Mouse (Mus musculus) kidney, postnatal 10 days (tissue): ENCODE measurements around the gene Rbfox1.

Experiments
- DNase-seq: peaks from one replicate; pipeline ENCODE4 v3.0.0; 2021; ENCODE audit warnings: mixed read lengths

Gene Rbfox1

DNA sequence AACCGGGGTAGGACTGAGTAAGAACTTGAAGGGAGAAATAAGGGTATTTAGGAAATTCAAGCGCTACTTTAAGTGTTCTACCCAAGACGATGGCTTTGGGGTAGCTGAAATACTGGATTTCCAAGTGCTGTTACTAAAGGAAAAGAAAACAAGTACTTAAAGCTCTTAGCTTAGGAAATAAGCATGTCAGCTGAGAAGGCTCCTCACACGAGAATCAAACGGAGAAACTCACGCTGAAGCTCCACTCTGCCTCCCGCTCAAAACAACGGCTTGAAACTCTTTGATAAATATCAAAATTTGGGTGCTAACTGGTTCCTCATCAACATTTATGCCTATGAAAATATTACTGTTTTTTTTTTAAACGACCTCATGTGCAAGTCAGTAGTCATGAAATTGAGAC lies 1166.8 kb downstream of the Rbfox1 start:
- no peak for DNase-seq

DNA sequence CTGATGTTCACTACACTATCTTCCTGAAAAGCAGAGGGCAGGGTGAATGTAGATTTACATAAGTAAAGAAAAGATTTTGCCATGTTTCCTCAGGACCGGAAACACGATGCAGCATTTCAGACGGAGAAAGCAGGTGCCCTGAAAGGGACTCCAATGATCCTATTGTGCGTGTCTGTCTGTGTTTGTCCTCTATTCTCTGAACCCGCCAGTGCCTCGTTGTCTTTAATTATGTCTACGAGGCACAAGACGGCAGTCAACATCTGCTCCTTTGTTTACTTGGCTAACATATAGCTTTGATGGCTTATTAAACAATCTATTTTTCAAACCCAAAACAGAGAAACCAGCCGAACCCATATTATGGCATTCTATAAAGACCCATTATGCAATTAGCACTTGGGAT lies 1167.3 kb downstream of the Rbfox1 start:
- DNase-seq: no peak

DNA sequence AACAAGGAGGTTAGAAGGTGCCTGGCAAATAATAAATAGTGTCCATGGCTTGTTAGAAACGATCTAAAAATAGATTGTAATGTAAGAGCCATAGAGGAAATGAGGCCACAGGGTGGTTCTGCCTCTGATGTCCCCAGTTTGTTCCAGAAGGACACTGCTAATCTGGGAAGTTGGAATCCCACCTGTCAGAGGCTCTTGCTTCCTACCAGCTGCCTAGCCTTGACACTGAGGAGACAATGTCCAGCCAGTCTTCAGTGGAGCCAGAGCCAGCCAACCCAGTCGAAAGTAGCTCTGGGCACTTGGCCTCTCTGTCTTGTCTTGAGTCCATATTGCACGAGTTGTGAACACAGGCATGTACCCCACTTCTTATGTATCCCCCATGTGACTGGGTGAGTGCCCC lies 1172.6 kb downstream of the Rbfox1 start:
- DNase-seq: no peak

DNA sequence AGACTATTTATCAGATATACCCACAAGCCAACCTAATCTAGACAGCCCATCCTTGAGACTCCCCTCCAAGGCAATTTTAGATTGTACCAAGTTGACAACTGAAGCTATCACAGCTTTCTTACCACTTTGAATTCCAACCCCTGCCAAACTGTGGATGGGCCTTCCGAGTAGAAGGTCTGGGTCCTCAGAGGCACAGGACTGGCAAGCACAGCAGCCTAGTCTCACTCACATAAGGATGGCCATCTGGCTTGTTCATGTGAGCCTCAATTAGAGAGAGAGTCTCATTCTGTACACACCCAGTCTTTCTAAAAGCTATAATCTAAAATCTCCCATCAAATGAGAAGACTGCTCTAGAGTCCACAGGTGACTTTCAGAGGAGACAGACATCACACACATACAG lies 1173.4 kb downstream of the Rbfox1 start:
- no peak for DNase-seq

DNA sequence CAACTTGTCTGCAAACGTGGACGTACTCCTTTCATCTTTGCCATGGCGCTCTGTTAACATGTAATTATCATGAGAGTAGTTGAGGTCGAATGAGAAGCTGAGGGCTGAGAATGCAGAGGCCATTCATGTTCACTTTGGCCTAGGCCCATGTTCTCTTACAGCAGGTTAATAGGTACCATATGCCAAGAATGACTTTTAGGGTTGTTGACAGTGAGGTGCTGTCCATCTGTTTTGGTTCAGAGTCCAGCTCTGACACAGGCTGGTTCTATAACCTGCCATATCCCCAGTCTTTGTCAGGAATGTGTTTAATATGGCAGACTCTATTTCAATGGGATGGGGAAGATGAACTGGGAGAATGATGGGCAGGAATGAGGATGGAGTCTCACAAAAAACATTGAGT lies 1174.4 kb downstream of the Rbfox1 start:
- no peak for DNase-seq

DNA sequence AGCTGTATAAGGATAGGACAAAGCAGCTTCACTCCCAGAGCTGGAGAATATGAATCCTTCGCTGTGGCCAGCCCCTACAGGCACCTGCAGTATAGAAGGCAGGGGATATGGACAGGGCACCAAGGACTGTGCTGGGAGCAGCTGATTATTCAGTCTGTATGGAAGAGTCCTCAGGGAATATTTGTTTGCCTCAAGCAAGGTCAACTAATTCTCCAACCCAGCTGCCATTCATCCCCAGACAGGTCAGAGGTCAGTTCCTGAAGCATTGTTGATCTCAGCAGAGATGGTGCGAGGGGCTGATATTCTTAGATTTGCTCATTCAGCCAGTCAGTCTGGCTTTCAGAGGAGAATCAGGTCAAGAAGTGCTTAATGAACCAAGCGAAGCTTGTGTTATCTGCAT lies 1175.7 kb downstream of the Rbfox1 start:
- no peak for DNase-seq

DNA sequence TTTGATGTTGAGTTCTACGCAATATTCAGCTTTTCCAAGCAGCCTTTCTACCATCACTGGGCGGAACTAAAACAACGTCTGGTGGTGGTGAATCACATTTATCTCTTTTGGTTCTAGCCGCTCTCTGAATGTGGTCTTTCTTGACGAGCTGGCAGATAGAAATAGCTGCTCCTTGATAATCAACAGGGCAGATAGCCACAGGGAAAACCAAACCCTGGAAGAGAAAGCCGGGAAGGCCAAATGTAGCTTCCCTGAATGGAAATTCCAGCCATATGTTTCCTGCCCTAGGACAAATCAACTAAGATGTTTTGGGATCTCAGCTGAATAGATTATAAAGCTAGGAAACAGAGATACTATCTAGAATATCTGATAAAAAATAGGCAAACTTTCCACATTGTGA lies 1177.4 kb downstream of the Rbfox1 start:
- DNase-seq: no peak

DNA sequence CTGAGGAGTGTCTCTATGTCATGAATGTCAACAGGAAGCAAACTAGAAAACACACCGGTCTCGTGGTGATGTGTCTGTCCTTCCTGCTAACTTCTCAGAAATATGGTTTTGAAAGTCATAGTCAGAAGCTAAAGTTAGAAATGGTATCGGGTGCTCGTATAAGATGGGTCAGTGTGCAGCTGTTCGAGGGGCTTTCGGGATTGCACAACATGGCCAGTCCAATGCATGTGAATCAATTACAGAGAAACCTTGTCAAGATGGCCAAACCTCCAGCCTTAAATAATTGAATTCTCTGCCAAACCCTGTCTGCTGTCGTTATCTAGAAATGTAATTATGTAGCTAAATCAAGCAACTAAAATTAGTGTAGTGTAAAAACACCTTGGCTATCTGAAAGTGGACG lies 1182.0 kb downstream of the Rbfox1 start:
- DNase-seq: no peak

DNA sequence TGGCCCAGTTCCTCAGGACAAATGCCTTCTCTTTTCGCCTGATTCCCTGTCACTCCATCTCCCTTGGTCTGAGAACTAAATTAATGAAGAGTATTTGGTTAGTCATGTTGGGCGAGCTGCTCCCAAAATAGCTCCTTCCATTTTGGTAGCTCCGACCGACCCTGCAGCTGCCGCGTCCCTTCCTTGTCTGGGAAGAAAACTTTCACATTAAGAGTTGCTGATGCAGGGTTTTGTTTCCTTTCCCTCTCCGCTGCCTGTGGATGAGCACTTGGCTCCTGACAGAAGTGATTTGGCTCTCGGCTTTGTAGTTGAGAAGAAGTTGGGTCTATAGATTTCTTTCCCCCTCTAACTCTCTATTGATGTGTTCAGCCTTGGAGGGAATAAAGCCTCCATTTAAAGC lies 1184.4 kb downstream of the Rbfox1 start:
- DNase-seq: no peak

DNA sequence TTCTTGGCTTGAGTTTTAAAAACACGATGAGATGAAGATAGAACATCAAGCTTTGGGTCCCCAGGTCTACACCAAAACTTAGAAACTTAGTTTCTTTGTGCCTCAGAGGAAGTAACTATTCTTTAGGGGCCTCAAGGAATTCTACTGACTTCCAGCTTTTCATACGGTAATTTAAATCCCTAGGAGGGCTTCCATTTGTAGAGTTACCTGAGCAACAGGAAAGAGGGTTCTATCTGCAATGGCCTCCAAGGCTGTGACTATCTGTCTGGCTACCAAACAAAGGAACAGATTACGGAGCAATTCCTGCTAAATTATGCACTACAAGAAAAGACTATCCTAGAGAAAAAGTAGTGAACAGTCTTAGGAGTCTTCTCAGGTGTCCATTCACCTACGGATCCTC lies 1189.6 kb downstream of the Rbfox1 start:
- DNase-seq: no peak

DNA sequence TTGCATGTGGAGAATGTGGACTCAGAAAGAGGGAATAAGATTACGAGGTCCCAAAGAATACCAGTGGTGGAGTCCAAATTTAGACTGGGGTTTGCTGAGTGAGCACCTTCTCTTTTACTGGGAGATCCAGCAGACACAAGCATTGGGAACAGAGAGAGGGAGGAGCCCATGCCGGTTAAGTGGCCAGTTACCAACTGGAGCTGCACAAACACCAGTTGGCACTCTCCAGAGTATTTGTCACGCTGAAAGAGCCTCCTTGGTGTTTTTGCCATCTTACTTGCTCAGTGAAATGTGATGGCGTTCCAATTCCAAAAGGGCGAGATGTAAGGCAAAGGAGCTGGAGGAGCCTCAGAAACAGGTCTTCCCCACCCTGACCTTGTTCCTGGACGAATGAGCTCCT lies 1190.6 kb downstream of the Rbfox1 start:
- no peak for DNase-seq

DNA sequence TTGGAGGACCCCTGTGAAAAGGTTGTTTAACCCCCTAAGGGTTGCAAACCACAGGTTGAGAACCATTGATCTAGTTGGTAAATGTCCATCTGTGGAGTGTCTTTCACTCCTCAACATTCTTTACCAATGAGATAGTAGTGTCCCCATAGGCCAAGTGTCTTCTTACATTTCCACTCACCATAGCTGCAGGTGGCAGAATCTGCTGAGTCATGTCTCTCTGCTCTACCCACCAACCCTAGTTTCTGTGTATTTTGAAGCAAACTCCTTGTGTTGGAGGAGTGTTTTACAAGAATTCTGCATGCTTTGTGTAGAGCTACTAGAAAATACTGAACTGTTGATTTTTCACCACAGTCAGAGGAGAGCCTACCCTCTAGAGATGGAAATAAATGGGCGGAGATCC lies 1191.2 kb downstream of the Rbfox1 start:
- DNase-seq: no peak

DNA sequence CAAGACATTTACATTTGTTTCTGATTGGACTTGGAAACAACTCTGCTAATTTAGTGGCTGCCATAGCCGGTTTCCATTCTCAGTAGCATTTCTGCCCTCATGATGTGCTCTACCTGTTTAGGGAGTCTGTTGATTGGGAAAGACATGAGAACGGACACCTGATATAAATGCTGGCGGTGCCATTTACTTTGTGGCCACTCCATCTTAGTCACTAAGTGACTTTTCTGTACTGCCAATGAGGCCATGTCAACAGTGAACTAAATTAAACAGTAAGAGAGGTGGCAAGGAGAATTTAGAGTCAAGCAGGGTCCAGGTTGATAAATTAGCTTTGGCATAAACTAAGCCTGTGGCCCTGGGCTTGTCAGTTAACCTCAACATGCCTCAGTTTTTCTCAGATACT lies 1191.6 kb downstream of the Rbfox1 start:
- DNase-seq: no peak

DNA sequence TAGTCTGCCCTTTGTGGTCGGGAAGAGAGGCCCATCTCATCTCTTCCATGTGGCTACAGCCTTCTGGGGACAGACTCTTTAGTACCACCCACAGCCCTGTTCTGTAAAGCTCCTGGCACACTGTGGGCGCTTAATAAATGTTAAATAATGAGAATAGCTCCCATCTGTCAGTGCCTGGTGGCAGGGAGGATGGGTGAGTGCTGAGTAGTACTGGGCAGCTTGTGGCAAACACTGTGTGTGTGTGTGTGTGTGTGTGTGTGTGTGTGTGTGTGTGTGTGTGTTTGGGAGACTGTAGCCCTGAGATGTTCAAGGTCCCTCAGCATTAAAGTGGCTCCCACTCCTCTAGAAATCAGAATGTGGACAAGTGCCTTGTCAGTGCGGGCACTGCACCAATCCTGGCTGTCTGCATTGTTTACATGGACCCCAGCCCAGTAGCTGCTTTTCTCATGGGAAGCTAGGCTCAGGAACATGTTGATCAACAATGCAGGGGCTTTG lies 1196.0 kb downstream of the Rbfox1 start:
- peak; percentile 14 for DNase-seq

DNA sequence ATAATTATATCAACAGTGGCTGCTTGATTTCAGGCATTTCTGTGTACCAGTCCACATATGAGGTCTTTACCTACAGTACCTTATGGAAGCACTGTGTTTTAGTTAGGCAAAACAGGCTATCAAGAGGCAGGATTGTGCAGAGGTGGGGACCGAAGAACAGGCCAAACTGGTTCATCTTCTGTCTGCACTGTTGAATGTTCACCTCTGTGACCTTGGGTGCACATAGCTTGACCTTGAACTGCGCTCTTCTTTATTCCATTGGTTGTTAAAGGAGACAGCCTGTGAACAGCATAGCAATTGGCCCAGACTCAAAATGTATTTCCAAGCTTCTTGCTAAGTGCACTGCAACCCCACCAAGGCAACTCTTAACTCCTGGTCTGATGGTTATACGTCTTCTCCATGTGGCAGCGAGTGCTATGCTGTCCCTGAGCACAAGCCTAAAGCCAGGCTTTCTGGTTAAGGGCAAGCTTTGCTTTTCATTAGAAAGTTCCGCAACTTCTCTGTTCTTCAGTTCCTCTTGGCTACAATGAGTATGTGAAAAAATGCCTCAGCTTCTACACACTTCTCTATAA lies 1196.6 kb downstream of the Rbfox1 start:
- DNase-seq: no peak

DNA sequence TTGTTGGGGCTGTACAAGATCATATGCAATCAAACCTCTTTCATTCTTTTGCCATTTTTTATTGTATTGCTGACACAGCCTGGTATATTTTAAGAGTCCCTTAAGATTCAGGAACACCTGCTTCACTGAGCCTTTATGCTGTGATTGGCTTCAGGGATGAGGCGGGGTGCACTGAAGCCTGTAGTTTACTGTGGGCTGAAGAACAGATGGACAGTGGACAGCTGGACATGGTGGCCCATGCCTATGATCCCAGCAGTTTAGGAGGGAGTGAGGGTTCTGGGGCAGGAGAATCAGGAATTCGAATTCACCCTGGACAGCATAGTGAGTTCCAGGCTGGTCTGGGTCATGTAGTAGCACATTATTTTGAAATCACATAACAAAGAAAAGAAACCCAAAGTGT lies 1198.8 kb downstream of the Rbfox1 start:
- DNase-seq: no peak

DNA sequence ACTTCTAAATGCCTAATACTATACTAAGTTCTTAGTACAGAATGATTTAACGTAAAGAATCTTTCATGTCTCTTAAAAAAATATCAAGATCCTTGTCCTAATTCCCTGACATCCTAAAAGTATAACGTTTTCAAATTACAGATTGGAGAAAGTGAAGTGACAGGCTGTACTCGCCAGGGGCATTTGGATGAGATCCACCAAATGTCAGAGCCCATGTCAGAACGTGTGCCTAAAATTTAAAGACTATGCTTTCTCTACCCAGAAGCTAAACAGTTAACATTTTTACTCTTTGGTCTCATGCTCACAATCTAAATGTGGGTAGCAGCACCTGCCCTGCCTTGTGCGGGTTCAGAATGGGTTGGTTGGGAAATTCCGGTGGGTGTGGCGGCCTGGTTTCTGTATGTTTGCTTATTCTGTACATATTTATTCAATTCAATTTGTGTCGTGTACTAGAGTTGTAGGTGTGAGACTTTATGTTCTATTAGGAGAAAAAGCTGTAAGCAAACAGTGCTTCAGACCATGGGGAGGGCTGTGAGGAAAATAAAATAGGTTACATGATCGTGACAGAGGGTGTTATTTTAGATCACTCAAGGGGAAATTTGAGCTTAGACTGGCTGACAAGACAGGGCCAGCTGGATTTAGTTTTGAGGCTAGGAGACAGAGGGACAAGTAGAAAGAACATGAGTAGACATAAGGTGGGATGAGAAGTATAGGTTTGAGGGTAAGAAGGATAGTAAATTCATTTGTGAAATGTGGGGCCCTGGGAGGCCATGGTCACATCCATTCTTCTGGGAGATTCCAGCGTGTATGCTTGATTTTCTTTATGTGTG lies 1203.7 kb downstream of the Rbfox1 start:
- DNase-seq: no peak

DNA sequence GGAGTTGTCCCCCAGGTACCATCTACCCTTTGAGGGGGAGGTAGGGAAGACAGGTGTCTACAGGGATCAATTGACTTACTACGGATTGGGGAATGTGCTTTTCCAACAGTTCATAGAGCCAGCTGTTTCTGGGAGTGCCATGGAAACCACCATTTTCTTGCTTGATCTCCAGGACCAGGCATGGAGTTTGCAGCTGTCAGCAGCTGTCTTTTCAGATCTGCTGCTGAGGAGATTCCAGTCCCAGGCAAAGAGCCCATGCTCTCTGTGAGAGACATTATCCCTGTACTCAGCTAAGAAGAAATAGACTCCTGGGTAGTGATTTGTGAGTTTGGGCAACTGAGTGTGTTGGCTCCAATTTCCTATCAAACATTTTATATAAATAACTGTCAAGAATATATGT lies 1204.3 kb downstream of the Rbfox1 start:
- peak; percentile 16 for DNase-seq

DNA sequence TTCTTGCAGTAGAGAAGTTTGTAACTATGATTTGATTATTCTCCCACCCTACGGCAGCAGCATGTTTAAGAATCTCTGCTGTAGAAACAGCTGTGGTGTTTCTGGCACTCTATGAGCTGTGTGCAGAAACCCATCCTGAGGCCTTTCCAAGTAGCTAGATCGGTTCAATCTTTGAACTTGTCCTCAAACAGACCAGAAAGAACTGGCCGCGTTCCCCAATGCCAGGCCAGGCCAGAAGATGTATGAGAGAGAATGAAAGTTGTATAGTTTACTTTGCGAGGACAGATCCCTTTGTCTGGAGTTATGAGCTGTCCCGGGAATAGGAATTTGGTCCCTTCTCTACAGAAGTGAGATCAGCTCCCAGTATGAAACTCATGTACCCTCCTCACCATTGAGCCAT lies 1205.0 kb downstream of the Rbfox1 start:
- DNase-seq: peak; percentile 15

DNA sequence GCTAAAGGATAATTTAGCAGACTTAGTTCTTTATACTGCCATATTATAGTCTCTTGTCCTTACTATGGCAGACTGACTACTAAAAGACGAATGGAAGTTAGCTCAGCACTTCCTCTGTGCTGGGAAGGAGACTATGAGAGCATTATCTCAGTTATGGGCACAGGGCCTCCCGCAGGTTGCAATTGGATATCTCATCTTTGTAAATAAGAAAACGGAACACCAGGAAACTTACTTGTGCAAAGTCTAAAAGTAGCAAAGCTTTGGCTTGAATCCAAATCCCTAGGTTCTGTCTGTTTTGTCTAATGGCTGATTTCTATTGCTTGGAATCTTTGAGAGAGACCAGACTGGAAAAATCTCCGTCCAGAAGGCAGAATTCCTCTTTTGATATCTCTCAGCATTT lies 1207.7 kb downstream of the Rbfox1 start:
- no peak for DNase-seq

DNA sequence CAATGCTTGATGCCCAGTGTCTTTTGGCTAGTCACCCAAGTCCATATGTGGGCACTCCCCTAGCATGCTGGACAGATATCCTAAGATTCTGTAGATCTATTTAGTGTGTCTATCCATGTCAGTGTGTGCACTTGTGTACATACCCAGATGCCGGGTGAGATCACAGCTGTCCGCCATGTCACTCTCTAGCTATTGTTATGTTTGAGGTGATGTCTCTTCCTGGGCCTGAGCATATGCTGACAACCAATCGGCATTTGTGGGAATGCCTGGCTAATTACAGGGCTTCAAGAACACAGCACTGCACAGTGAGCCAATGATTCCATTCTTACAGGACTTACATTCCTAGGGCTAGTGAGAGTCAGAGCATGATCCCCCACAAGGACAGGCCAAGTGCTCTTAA lies 1208.5 kb downstream of the Rbfox1 start:
- DNase-seq: no peak

DNA sequence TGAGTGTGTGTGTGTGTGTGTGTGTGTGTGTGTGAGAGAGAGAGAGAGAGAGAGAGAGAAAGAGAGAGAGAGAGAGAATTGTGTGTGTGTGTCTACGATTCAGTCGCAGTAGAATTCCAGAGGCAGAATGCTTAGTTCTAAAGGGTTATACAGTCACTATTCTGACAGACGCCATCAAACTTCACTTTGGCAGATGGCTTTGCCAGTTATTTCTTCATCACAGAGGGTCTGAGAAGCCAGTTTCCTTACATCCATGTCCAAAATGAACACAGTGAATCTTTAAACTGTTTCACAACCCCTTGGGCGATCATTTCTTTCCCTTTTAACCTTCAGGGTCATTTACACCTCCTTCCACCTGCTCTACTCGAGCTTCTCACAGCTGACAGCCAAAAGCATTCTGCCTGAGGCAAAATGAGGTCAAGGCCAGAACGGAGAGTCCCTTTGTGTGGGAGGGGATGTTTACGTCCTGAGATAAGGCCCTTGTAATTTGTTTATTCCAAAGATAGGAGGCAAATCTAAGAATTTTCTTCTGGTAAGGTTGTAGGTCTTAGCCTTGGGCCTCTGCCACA lies 1209.1 kb downstream of the Rbfox1 start:
- no peak for DNase-seq

DNA sequence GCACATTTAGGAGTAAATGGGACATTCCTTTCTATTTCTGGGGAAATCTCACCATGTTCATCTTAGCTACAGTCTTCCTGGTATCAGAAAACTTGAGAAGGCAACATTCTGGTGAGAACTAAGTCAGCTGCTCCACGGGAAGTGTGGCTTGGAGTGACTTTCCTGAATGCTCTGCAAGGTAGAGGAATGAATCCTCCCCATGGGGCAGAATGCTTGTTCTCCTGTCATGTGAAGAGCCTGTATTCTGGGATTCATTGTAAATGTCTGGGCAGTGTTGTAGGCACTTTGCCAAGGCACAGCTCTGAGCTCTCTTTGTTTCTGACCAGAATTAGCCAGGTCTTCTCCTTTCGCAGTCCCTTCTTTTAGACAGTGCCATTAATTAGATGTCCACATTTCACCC lies 1211.9 kb downstream of the Rbfox1 start:
- no peak for DNase-seq

DNA sequence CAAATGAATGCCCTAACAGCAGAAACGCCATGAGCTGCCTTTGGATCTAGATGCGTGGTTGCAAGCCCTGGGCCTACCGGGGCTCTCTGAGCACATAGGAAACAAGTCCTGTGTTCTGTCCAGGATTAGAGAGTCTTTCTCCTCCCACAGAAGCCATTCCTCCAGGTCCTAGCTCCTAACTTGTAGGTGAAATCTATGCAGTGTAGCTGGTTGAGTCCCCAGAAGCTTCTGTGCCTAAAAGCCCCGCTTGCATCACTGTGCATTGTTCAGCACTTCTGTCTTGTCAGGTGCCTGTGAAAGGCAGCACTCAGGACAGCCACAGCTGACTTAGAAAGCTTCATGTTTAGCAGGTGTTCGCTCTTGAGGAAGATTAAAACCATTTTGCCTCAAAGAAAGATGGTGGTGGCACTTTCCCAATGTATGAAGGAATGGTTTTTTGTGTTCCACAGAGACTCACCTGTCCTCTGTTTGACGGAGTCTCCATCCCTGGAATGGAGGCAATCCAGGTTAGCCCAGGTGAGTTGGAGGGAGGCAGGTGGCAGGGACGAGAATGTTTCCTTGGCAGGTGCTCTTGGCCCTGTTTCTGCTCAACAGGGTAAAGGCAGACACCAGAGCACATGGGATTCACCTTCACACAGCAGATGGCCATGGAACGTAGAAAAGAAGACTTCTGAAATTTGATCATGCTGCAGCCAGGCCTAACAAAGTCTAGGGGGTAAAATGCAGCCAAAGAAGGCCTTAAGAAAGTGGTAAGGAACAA lies 1213.0 kb downstream of the Rbfox1 start:
- no peak for DNase-seq
